Mouse (Mus musculus) embryonic facial prominence, embryonic 12.5 days (tissue): ENCODE data around the gene Nmnat2. TPM values are rescaled to one million over a fixed set of nuclear protein-coding genes. Genes with fewer than 3 reads are reported as not detected.

Source experiments
- ATAC-seq: fragments of 200-750 bp; cut with Nextera tagmentation; 2 replicates; pipeline ENCODE4 v1.8.0; 2017; ENCODE audit not compliant: insufficient number of reproducible peaks, insufficient read depth, low FRiP score, low TSS enrichment
- H3K27ac ChIP-seq: fragments of 300-500 bp; sonication (generic); 2 replicates; pipeline ENCODE4 v1.5.1; 2016; ENCODE audit warnings: mild to moderate bottlenecking
- H3K27me3 ChIP-seq: fragments of 300-500 bp; sonication (generic); 2 replicates; pipeline ENCODE4 v1.6.1; 2016; ENCODE audit warnings: mild to moderate bottlenecking, moderate library complexity
- H3K36me3 ChIP-seq: fragments of 300-500 bp; sonication (generic); 2 replicates; pipeline ENCODE4 v1.6.1; 2016; ENCODE audit warnings: mild to moderate bottlenecking
- H3K4me1 ChIP-seq: fragments of 300-500 bp; sonication (generic); 2 replicates; pipeline ENCODE4 v1.6.1; 2016
- H3K4me2 ChIP-seq: fragments of 300-500 bp; sonication (generic); replicated peaks from 2 replicates; pipeline ENCODE4 v1.6.1; 2016; ENCODE audit warnings: mild to moderate bottlenecking, moderate library complexity
- H3K4me3 ChIP-seq: fragments of 300-500 bp; sonication (generic); 2 replicates; pipeline ENCODE4 v1.5.1; 2016; ENCODE audit warnings: mild to moderate bottlenecking
- H3K9ac ChIP-seq: fragments of 300-500 bp; sonication (generic); 2 replicates; pipeline ENCODE4 v1.6.1; 2016; ENCODE audit warnings: mild to moderate bottlenecking, moderate library complexity
- H3K9me3 ChIP-seq: fragments of 300-500 bp; sonication (generic); 2 replicates; pipeline ENCODE4 v1.6.1; 2016; ENCODE audit warnings: mild to moderate bottlenecking, moderate library complexity
- WGBS: fragments of 180-500 bp; shearing (Covaris S2); methylation state at CpG from one replicate; pipeline ENCODE4 v1.1.7; 2016; 5-methylcytosine and 5-hydroxymethylcytosine counted together
- polyA plus RNA-seq: library from polyadenylated mRNA; unstranded; fragments of >200 nt; fragmentation: Nextera tagmentation; extraction: Ambion mirVana; gene quantifications from 2 replicates; pipeline ENCODE4 v1.2.1, GENCODE M21; 2016

Gene Nmnat2
- polyA plus RNA-seq, 1 experiment from 2014 or later: 4.3 TPM

GRCm38 (mm10) chr1:152986981-152987380 lies 32.2 kb downstream of the Nmnat2 start:
- no peak overlapping the region for H3K9ac ChIP-seq
- WGBS: 67% methylated on average over 3 of the region's 3 CpGs
- H3K4me3 ChIP-seq: no peak overlapping the region
- no peaks in the 10 kb centered on the region for H3K27me3 ChIP-seq
- ATAC-seq: no peak
- no peak overlapping the region for H3K27ac ChIP-seq
- H3K9me3 ChIP-seq: no peaks in the 10 kb centered on the region
- H3K36me3 ChIP-seq: no peaks in the 10 kb centered on the region
- H3K4me1 ChIP-seq: 0 out of 2 replicates have a peak, but pooled peaks cover 2% of the 10 kb centered on the region
- no peak overlapping the region for H3K4me2 ChIP-seq

- Histone ChIP-seq H3K27ac (no peak overlapping the region), H3K9me3 (no peaks in the 10 kb centered on the region), H3K4me3 (no peak overlapping the region), H3K36me3 (no peaks in the 10 kb centered on the region), H3K27me3 (no peaks in the 10 kb centered on the region), H3K4me2 (no peak overlapping the region), H3K4me1 (0 out of 2 replicates have a peak, but pooled peaks cover 2% of the 10 kb centered on the region), H3K9ac (no peak overlapping the region)
- no peak for ATAC-seq
- WGBS: 88% methylated on average over 5 of the region's 5 CpGs
These were observed 35.3 kb downstream of the Nmnat2 start for GRCm38 (mm10) chr1:152990067-152990466.

- no peak overlapping the region for H3K9ac ChIP-seq
- H3K4me2 ChIP-seq: no peak overlapping the region
- H3K4me1 ChIP-seq: 0 out of 2 replicates have a peak, but pooled peaks cover 2% of the 10 kb centered on the region
- H3K36me3 ChIP-seq: no peaks in the 10 kb centered on the region
- no peak overlapping the region for H3K4me3 ChIP-seq
- no peaks in the 10 kb centered on the region for H3K9me3 ChIP-seq
- 57% methylated on average over 6 of the region's 6 CpGs for WGBS
- no peak overlapping the region for H3K27ac ChIP-seq
- no peaks in the 10 kb centered on the region for H3K27me3 ChIP-seq
- ATAC-seq: no peak
These were observed 37.7 kb downstream of the Nmnat2 start for GRCm38 (mm10) chr1:152992271-152993134.

- no peak overlapping the region for H3K4me3 ChIP-seq
- H3K27me3 ChIP-seq: no peaks in the 10 kb centered on the region
- no peaks in the 10 kb centered on the region for H3K36me3 ChIP-seq
- H3K9me3 ChIP-seq: no peaks in the 10 kb centered on the region
- H3K4me2 ChIP-seq: no peak overlapping the region
- no peak for ATAC-seq
- 0 out of 2 replicates have a peak, but pooled peaks cover 2% of the 10 kb centered on the region for H3K4me1 ChIP-seq
- H3K27ac ChIP-seq: no peak overlapping the region
- 88% methylated on average over 6 of the region's 6 CpGs for WGBS
- H3K9ac ChIP-seq: no peak overlapping the region
These were observed 39.0 kb downstream of the Nmnat2 start for GRCm38 (mm10) chr1:152993803-152994202.

GRCm38 (mm10) chr1:152999983-153000382 lies 45.2 kb downstream of the Nmnat2 start:
- Histone ChIP-seq H3K4me1 (no peaks in the 10 kb centered on the region), H3K27me3 (no peaks in the 10 kb centered on the region), H3K9me3 (no peaks in the 10 kb centered on the region), H3K9ac (no peak overlapping the region), H3K36me3 (no peaks in the 10 kb centered on the region), H3K27ac (no peak overlapping the region), H3K4me2 (no peak overlapping the region), H3K4me3 (no peak overlapping the region)
- 78% methylated on average over 8 of the region's 8 CpGs for WGBS
- no peak for ATAC-seq

- Histone ChIP-seq H3K4me3 (no peak overlapping the region), H3K9ac (no peak overlapping the region), H3K27me3 (no peaks in the 10 kb centered on the region), H3K27ac (no peak overlapping the region), H3K9me3 (no peaks in the 10 kb centered on the region), H3K4me1 (no peaks in the 10 kb centered on the region), H3K4me2 (no peak overlapping the region), H3K36me3 (no peaks in the 10 kb centered on the region)
- WGBS: 81% methylated on average over 6 of the region's 6 CpGs
- ATAC-seq: no peak
These were observed 45.9 kb downstream of the Nmnat2 start for GRCm38 (mm10) chr1:153000486-153001228.

- Histone ChIP-seq H3K27me3 (no peaks in the 10 kb centered on the region), H3K36me3 (no peaks in the 10 kb centered on the region), H3K9ac (no peak overlapping the region), H3K4me3 (no peak overlapping the region), H3K4me1 (no peaks in the 10 kb centered on the region), H3K27ac (no peak overlapping the region), H3K4me2 (no peak overlapping the region), H3K9me3 (no peaks in the 10 kb centered on the region)
- WGBS: 74% methylated on average over 11 of the region's 11 CpGs
- ATAC-seq: no peak
These were observed 47.7 kb downstream of the Nmnat2 start for GRCm38 (mm10) chr1:153002295-153003050.

- no peak overlapping the region for H3K27ac ChIP-seq
- no peak for ATAC-seq
- no peak overlapping the region for H3K9ac ChIP-seq
- no peaks in the 10 kb centered on the region for H3K4me1 ChIP-seq
- no peak overlapping the region for H3K4me2 ChIP-seq
- H3K9me3 ChIP-seq: no peaks in the 10 kb centered on the region
- H3K36me3 ChIP-seq: no peaks in the 10 kb centered on the region
- no peak overlapping the region for H3K4me3 ChIP-seq
- 95% methylated on average over 2 of the region's 2 CpGs for WGBS
- no peaks in the 10 kb centered on the region for H3K27me3 ChIP-seq
These were observed 49.7 kb downstream of the Nmnat2 start for GRCm38 (mm10) chr1:153004472-153004871.

- WGBS: 79% methylated on average over 5 of the region's 5 CpGs
- Histone ChIP-seq H3K4me1 (no peaks in the 10 kb centered on the region), H3K4me3 (no peak overlapping the region), H3K36me3 (no peaks in the 10 kb centered on the region), H3K9ac (no peak overlapping the region), H3K4me2 (no peak overlapping the region), H3K9me3 (no peaks in the 10 kb centered on the region), H3K27me3 (no peaks in the 10 kb centered on the region), H3K27ac (no peak overlapping the region)
- ATAC-seq: no peak
These were observed 51.3 kb downstream of the Nmnat2 start for GRCm38 (mm10) chr1:153006054-153006453.

- Histone ChIP-seq H3K4me1 (no peaks in the 10 kb centered on the region), H3K4me2 (no peak overlapping the region), H3K4me3 (no peak overlapping the region), H3K27me3 (no peaks in the 10 kb centered on the region), H3K36me3 (no peaks in the 10 kb centered on the region), H3K9me3 (no peaks in the 10 kb centered on the region), H3K27ac (no peak overlapping the region), H3K9ac (no peak overlapping the region)
- no peak for ATAC-seq
- WGBS: 83% methylated on average over 4 of the region's 4 CpGs
These were observed 52.0 kb downstream of the Nmnat2 start for GRCm38 (mm10) chr1:153006761-153007160.

GRCm38 (mm10) chr1:153007292-153007691 lies 52.5 kb downstream of the Nmnat2 start:
- H3K27me3 ChIP-seq: no peaks in the 10 kb centered on the region
- no peak overlapping the region for H3K4me3 ChIP-seq
- H3K4me1 ChIP-seq: no peaks in the 10 kb centered on the region
- no peak overlapping the region for H3K27ac ChIP-seq
- H3K4me2 ChIP-seq: no peak overlapping the region
- H3K36me3 ChIP-seq: no peaks in the 10 kb centered on the region
- no peak overlapping the region for H3K9ac ChIP-seq
- WGBS: 91% methylated on average over 5 of the region's 5 CpGs
- ATAC-seq: no peak
- H3K9me3 ChIP-seq: no peaks in the 10 kb centered on the region
